Mouse (Mus musculus) embryo, embryonic 10 days (tissue): ENCODE measurements around the gene Ccdc185.
A peak's percentile ranks its signal among the peaks of the same experiment; 100 is the strongest.

Source experiments
- DNase-seq: peaks from one replicate; pipeline ENCODE4 v3.0.0-alpha.2; 2015; ENCODE audit warnings: low spot score

Ccdc185 gene

GRCm38 (mm10) chr1:182747081-182747480, 1.9 kb downstream of the Ccdc185 start:
- no peak for DNase-seq

- DNase-seq, result no peak
Observed at GRCm38 (mm10) chr1:182735891-182736290, 13.1 kb downstream of the Ccdc185 start.

DNA sequence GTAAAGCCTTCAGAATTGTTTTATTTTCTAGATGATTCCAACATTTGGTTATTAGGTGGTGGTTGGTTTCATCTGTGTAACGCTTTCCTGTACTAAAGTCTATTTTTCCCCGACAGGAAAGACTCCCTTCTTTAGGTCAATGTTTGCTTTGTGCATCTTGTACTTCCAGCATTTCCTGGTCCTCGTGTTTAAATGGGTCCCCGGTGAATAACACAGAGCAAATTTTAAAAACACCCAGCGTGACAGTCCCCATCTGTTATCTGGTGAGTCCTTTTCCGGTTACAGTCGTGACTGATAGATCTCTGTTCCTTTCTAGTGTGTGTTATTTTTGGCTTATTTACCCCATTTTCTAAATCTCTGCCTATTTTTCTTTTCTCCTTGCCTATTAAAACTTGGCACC, 16.3 kb downstream of the Ccdc185 start:
- DNase-seq, result peak; percentile 11

- no peak for DNase-seq
Observed at GRCm38 (mm10) chr1:182729002-182729401, 20.0 kb downstream of the Ccdc185 start.

- no peak for DNase-seq
Observed at GRCm38 (mm10) chr1:182727541-182727940, 21.4 kb downstream of the Ccdc185 start.

GRCm38 (mm10) chr1:182714236-182714935, 34.6 kb downstream of the Ccdc185 start:
- DNase-seq, result no peak

- DNase-seq, result peak; percentile 14
Observed at GRCm38 (mm10) chr1:182711360-182711933, 37.5 kb downstream of the Ccdc185 start.

DNA sequence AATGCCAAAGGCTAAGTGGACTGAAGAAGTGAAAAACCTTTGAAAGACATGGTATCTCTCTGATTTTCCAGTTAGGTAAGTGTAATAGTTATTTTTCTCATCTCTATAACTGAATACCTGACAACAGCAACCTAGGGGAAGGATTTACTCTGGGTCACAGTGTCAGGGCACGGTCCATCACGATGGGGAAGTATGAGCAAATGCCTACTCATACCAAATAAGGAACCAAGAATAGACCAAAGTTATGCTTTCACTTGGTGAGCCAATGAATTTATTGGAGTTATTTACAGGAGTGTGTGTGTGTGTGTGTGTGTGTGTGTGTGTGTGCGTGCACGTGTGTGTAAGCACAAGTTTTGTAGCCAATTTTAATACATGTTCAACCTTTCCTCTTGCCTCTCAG, 41.5 kb downstream of the Ccdc185 start:
- no peak for DNase-seq

- DNase-seq, result no peak
Observed at GRCm38 (mm10) chr1:182704882-182705281, 44.1 kb downstream of the Ccdc185 start.

- DNase-seq, result no peak
Observed at GRCm38 (mm10) chr1:182699392-182700347, 49.3 kb downstream of the Ccdc185 start.
